Mouse (Mus musculus) embryonic facial prominence, embryonic 13.5 days (tissue): ENCODE data around the gene Trabd2b. TPM values are rescaled to one million over a fixed set of nuclear protein-coding genes. Genes with fewer than 3 reads are reported as not detected.

ENCODE experiments used
- ATAC-seq: fragments of 200-750 bp; cut with Nextera tagmentation; 2 replicates; pipeline ENCODE4 v1.8.0; 2017; ENCODE audit warnings: low read depth; ENCODE audit not compliant: insufficient number of reproducible peaks, insufficient read depth, low FRiP score, low TSS enrichment
- H3K27ac ChIP-seq: fragments of 300-500 bp; sonication (generic); 2 replicates; pipeline ENCODE4 v1.5.1; 2015; ENCODE audit warnings: moderate library complexity, mild to moderate bottlenecking, inconsistent platforms
- H3K27me3 ChIP-seq: fragments of 300-500 bp; sonication (generic); 2 replicates; pipeline ENCODE4 v1.6.1; 2015; ENCODE audit warnings: mild to moderate bottlenecking, inconsistent platforms
- H3K36me3 ChIP-seq: fragments of 300-500 bp; sonication (generic); 2 replicates; pipeline ENCODE4 v1.6.1; 2015; ENCODE audit warnings: mild to moderate bottlenecking, inconsistent platforms
- H3K4me1 ChIP-seq: fragments of 300-500 bp; sonication (generic); 2 replicates; pipeline ENCODE4 v1.6.1; 2015; ENCODE audit warnings: inconsistent platforms
- H3K4me2 ChIP-seq: fragments of 300-500 bp; sonication (generic); 2 replicates; pipeline ENCODE4 v1.6.1; 2015; ENCODE audit warnings: moderate library complexity, mild to moderate bottlenecking, inconsistent platforms
- H3K4me3 ChIP-seq: fragments of 300-500 bp; sonication (generic); 2 replicates; pipeline ENCODE4 v1.5.1; 2015; ENCODE audit warnings: mild to moderate bottlenecking, inconsistent platforms
- H3K9ac ChIP-seq: fragments of 300-500 bp; sonication (generic); 2 replicates; pipeline ENCODE4 v1.6.1; 2015; ENCODE audit warnings: mild to moderate bottlenecking, inconsistent platforms
- H3K9me3 ChIP-seq: fragments of 300-500 bp; sonication (generic); 2 replicates; pipeline ENCODE4 v1.6.1; 2016; ENCODE audit warnings: inconsistent platforms
- WGBS: fragments of 180-500 bp; shearing (Covaris S2); methylation state at CpG from one replicate; pipeline ENCODE4 v1.1.7; 2015; ENCODE audit warnings: mixed read lengths; 5-methylcytosine and 5-hydroxymethylcytosine counted together
- polyA plus RNA-seq: library from polyadenylated mRNA; unstranded; fragments of >200 nt; fragmentation: Nextera tagmentation; extraction: Ambion mirVana; gene quantifications from 2 replicates; pipeline ENCODE4 v1.2.1, GENCODE M21; 2015

The Trabd2b gene
- polyA plus RNA-seq, 1 experiment from 2014 or later = 1.7 TPM

GRCm38 (mm10) chr4:114519321-114519720 lies 112.8 kb downstream of the Trabd2b start:
- H3K4me1 ChIP-seq = peaks cover 23% of the 10 kb centered on the region
- ATAC-seq = no peak
- no peak overlapping the region for H3K4me2 ChIP-seq
- H3K9ac ChIP-seq = no peak overlapping the region
- no peaks in the 10 kb centered on the region for H3K36me3 ChIP-seq
- H3K4me3 ChIP-seq = no peak overlapping the region
- H3K27me3 ChIP-seq = no peaks in the 10 kb centered on the region
- 82% methylated on average over 4 of the region's 4 CpGs for WGBS
- no peak overlapping the region for H3K27ac ChIP-seq
- H3K9me3 ChIP-seq = no peaks in the 10 kb centered on the region

DNA sequence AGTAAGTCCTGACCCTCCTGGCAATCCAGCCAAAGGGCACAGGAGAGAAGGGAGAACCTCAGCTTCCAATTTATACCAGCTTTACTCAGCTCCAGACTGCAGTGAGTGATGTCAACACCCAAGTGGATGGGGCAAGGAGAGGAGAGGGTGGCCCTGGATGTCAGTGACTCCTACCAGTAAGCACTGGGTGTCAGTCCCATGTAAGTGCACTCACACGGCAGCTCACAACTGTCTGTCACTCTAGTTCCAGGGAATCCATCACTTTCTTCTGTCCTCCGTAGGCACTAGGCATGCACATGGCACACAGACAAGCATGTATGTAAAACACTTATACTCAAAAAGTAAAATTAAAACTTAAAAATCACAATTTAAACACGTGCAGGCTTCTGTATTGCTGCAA lies 113.4 kb downstream of the Trabd2b start:
- Histone ChIP-seq H3K4me3 (no peak overlapping the region), H3K27ac (no peak overlapping the region), H3K27me3 (no peaks in the 10 kb centered on the region), H3K9me3 (no peaks in the 10 kb centered on the region), H3K9ac (no peak overlapping the region), H3K36me3 (no peaks in the 10 kb centered on the region), H3K4me2 (no peak overlapping the region), H3K4me1 (peaks cover 21% of the 10 kb centered on the region)
- WGBS = 86% methylated on average over 3 of the region's 3 CpGs
- ATAC-seq = no peak

DNA sequence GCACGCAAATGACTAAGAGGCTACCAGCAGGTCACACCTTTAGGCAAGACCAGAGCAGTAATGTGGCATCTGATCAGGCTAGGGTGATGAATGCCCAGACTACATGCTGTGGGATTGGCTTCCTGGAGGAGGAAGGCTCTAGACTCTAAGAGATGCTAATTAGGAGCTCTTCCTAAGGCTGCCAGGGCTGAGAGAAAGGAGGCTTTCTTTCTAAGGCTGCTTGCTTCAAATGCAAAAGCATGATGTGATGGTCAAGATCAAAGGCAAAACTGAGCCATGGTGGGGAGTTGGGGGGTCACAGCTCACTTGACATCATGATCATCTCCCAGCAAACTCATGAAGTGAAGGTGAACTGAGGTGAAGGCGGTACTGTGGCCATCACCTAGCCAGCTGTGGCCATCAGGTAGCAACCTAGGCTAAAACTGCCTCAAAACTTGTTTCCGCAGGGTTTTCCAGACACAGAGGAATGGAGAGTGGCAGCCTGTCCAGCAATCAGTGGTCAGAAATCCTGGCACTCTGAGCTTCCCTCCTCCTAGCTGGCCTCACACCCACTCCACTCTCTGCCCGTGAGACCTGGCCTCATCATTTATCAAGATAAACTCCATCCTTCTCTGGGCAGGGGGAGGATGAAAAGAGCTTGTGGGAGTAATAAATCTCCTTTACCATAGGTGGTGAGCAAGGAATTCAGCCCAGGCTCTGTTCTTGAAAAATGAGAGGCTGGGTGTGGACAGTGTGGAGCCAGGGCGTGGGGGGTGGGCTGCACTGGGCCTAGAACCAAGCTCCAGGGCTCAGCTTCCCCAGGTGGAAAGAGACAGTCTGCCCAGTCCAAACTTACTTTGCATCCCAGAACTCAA lies 117.0 kb downstream of the Trabd2b start:
- no peak for ATAC-seq
- no peaks in the 10 kb centered on the region for H3K27me3 ChIP-seq
- H3K4me3 ChIP-seq = no peak overlapping the region
- no peak overlapping the region for H3K27ac ChIP-seq
- no peaks in the 10 kb centered on the region for H3K36me3 ChIP-seq
- H3K9me3 ChIP-seq = no peaks in the 10 kb centered on the region
- 74% methylated on average over 5 of the region's 5 CpGs for WGBS
- H3K4me1 ChIP-seq = no peaks in the 10 kb centered on the region
- H3K4me2 ChIP-seq = no peak overlapping the region
- H3K9ac ChIP-seq = no peak overlapping the region

GRCm38 (mm10) chr4:114531591-114531990 lies 125.1 kb downstream of the Trabd2b start:
- 41% methylated on average over 6 of the region's 6 CpGs for WGBS
- ATAC-seq = no peak

DNA sequence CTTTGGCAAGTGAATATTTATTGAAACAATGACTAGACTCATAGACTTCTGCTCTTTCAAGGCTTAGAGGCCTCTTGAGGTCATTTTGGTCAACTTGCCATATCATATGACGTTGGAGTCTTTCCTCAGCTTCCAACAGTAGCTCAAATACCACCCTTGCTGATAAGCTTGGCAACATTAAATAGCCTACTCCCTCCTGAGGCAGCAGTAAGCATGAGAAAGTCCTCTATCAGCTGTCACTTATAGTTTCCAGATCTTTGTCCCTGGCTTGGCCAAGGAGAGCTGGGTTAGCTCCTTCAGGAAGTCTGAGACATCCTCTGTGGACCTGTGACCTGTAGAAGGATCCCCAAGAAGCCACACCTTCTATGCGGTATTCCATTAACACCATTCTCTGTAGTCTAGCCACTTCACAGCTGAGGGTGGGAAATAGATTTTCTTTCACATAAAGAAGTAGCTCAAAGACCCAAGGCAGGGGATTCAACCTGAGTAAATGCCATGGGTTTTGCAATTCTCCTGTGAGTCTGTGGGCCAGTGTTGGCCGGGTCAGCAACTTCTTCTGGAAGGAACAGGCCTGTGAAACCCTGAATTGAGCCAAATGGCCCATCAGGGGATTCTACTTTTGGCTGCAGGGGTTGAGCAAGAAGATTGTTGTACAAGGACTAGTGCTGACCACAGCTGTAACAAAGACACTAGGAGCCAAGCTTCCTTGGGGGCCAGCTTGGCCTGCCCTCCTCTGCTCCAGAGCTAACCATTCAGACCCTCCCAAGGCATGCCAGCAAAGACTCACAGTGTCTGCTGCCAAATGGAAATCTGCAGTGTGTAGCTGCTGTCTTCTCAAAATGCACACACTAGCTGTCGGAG lies 127.6 kb downstream of the Trabd2b start:
- H3K36me3 ChIP-seq = no peaks in the 10 kb centered on the region
- H3K4me1 ChIP-seq = peaks cover 16% of the 10 kb centered on the region
- H3K4me3 ChIP-seq = no peak overlapping the region
- no peak overlapping the region for H3K27ac ChIP-seq
- no peak overlapping the region for H3K9ac ChIP-seq
- H3K9me3 ChIP-seq = no peaks in the 10 kb centered on the region
- 0 out of 2 replicates have a peak, but pooled peaks cover 3% of the 10 kb centered on the region for H3K27me3 ChIP-seq
- 74% methylated on average over 4 of the region's 4 CpGs for WGBS
- no peak for ATAC-seq
- no peak overlapping the region for H3K4me2 ChIP-seq

More at GRCm38 (mm10) chr4:114531591-114531990, 125.1 kb downstream of the Trabd2b start:
- H3K4me3 ChIP-seq = no peak overlapping the region
- H3K4me2 ChIP-seq = no peak overlapping the region
- H3K4me1 ChIP-seq = no peaks in the 10 kb centered on the region
- H3K27me3 ChIP-seq = 0 out of 2 replicates have a peak, but pooled peaks cover 3% of the 10 kb centered on the region
- H3K9me3 ChIP-seq = no peaks in the 10 kb centered on the region
- no peak overlapping the region for H3K27ac ChIP-seq
- no peak overlapping the region for H3K9ac ChIP-seq
- no peaks in the 10 kb centered on the region for H3K36me3 ChIP-seq

DNA sequence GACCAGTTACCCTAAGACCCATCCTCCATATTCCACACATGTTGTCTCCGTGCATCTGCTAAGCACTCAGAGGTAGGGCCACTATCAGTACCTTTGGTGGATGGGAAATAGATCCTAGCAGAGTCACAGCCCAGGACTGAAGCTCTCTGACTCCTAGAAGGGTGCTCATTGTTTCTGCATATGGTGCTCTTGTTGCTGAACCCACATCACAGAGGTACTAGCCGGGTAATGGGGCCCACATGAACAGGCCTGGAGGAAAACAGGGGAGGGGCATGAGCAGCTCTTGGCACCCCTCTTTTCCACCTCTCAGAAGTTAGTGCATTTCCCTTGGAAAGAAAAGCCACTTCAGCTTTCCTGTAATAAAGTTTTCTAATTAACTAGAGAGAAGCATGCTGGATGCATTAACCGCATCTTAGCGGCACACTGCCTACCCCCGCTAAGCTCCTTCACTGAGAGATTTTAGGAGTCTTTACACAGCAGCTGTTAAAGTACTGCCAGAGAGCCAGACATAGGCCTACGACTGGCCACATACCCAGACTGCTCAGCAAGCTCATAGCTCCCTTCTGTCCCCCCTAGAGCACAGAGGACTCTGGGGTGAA lies 131.0 kb downstream of the Trabd2b start:
- Histone ChIP-seq H3K9ac (no peak overlapping the region; the same call in 1 of the 2 replicates), H3K4me1 (peaks cover 29% of the 10 kb centered on the region), H3K27ac (0 out of 2 replicates have a peak overlapping the region, but pooled peaks have one; percentile 28), H3K9me3 (no peaks in the 10 kb centered on the region), H3K4me3 (no peak overlapping the region), H3K4me2 (no peak overlapping the region), H3K27me3 (no peaks in the 10 kb centered on the region), H3K36me3 (no peaks in the 10 kb centered on the region)
- 40% methylated on average over 6 of the region's 6 CpGs for WGBS
- peak; percentile 48 for ATAC-seq

GRCm38 (mm10) chr4:114540031-114540430 lies 133.5 kb downstream of the Trabd2b start:
- Histone ChIP-seq H3K27ac (no peak overlapping the region), H3K4me3 (no peak overlapping the region), H3K27me3 (no peaks in the 10 kb centered on the region), H3K4me1 (peaks cover 31% of the 10 kb centered on the region), H3K9me3 (no peaks in the 10 kb centered on the region), H3K4me2 (no peak overlapping the region), H3K9ac (no peak overlapping the region), H3K36me3 (no peaks in the 10 kb centered on the region)
- ATAC-seq = no peak
- WGBS = 89% methylated on average over 7 of the region's 7 CpGs

DNA sequence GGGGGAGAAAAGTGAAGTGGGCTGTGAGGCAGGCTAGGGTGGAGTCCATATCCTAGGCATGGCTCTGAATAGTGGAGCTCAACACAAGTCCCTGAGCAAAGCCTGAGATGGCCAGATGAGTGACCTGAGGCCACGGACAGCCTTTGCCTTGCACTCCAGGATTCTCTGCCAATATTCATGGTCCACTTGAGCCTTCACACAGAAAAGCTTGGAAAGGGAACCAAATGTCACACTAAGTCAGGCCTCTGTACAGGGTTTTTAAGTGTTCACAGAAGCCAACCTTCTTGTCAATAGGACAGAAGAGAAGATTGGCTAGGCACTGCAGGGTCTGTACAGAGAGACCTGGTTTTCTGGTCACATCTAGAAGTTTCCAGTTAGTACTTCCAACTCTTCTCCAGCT lies 134.7 kb downstream of the Trabd2b start:
- 83% methylated on average over 1 of the region's 1 CpGs for WGBS
- Histone ChIP-seq H3K27ac (no peak overlapping the region), H3K9ac (no peak overlapping the region), H3K4me2 (no peak overlapping the region), H3K9me3 (no peaks in the 10 kb centered on the region), H3K36me3 (no peaks in the 10 kb centered on the region), H3K27me3 (no peaks in the 10 kb centered on the region), H3K4me1 (peaks cover 31% of the 10 kb centered on the region), H3K4me3 (no peak overlapping the region)
- ATAC-seq = no peak

- H3K4me2 ChIP-seq = no peak overlapping the region
- no peaks in the 10 kb centered on the region for H3K36me3 ChIP-seq
- no peak overlapping the region for H3K9ac ChIP-seq
- H3K4me1 ChIP-seq = peaks cover 27% of the 10 kb centered on the region
- no peak overlapping the region for H3K27ac ChIP-seq
- H3K9me3 ChIP-seq = no peaks in the 10 kb centered on the region
- H3K27me3 ChIP-seq = no peaks in the 10 kb centered on the region
- no peak for ATAC-seq
- 25% methylated on average over 4 of the region's 4 CpGs for WGBS
- no peak overlapping the region for H3K4me3 ChIP-seq
Observed at GRCm38 (mm10) chr4:114542136-114542535, 135.6 kb downstream of the Trabd2b start.

DNA sequence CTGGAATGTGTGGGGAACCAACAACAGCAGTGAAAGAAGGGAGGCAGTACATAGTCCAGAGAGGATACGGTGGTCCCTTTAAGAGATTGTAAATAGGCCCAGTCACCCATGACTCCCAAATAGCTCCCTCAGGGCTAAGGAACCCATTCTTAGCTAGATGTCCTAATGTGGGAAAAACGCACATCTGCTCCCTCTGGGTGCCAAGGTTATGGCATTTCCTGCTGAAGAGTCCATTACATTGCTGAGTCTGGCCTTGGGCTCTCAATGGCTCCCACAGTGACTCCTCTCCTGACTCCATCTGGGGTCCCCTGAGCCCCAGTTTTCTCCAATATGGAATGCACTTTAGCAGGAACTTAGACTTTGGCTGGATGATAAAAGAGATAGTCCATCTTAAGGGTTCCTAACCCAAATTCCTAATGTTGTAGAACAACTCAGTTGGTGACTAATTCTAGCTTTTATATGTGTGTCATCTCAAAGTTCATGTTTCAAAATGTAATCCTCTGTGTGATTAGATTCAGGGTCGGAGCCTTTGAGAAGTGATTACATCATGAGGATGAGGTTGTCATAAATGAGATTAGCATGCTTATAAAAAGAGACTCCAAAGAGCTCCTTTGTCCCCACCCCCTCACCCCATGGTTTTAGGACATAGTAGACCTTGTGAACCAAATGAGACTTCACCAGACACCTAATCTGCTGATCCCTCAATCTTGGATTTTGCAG lies 139.1 kb downstream of the Trabd2b start:
- H3K4me2 ChIP-seq = no peak overlapping the region
- no peak overlapping the region for H3K27ac ChIP-seq
- H3K9me3 ChIP-seq = no peaks in the 10 kb centered on the region
- peaks cover 19% of the 10 kb centered on the region for H3K4me1 ChIP-seq
- WGBS = 66% methylated on average over 3 of the region's 3 CpGs
- no peak overlapping the region for H3K4me3 ChIP-seq
- H3K36me3 ChIP-seq = no peaks in the 10 kb centered on the region
- no peak for ATAC-seq
- no peak overlapping the region for H3K9ac ChIP-seq
- 0 out of 2 replicates have a peak, but pooled peaks cover 3% of the 10 kb centered on the region for H3K27me3 ChIP-seq
